Mouse (Mus musculus) E14TG2a.4 (cell line): ENCODE measurements around the gene Ptrhd1.

Experiments
- CTCF ChIP-seq: conservative IDR thresholded peaks from 2 replicates; pipeline ENCODE4 v1.5.1; 2014; ENCODE audit warnings: low read length
- NANOG ChIP-seq: IDR thresholded peaks from 2 replicates; pipeline ENCODE4 v1.6.1; 2014; ENCODE audit warnings: borderline replicate concordance, low read length, mixed read lengths
- POU5F1 ChIP-seq: IDR thresholded peaks from 2 replicates; pipeline ENCODE4 v1.6.1; 2014; ENCODE audit warnings: low read length, borderline replicate concordance

- TF ChIP-seq NANOG (no peak), CTCF (no peak), POU5F1 (no peak)
Observed at GRCm38 (mm10) chr12:4252742-4253655, 19.2 kb downstream of the Ptrhd1 start.
